Mouse (Mus musculus): ENCODE measurements around the gene Itpr3. TPM values are rescaled to one million over a fixed set of nuclear protein-coding genes. Genes with fewer than 3 reads are reported as not detected.

Gene Itpr3
- polyA plus RNA-seq, 1 experiment from 2014 or later, result 1.3 TPM

Small RNA genes within 50 kb of the gene (microRNA-seq; reads per million reads assigned to microRNA genes)
- not detected for gene Mir7677

Other genes starting within 250 kb of the Itpr3 start
- gene Nkx2-5, start 212.3 kb upstream of the Itpr3 start, polyA plus RNA-seq (2015; fragmentation: Nextera tagmentation; extraction: Ambion mirVana), result not detected in 2 replicates
- gene Kifc5b, start 140.2 kb upstream of the Itpr3 start, polyA plus RNA-seq (2015; fragmentation: Nextera tagmentation; extraction: Ambion mirVana), result 4.2 and 4.4 TPM in 2 replicates
- gene Phf1, start 124.3 kb upstream of the Itpr3 start, polyA plus RNA-seq (2015; fragmentation: Nextera tagmentation; extraction: Ambion mirVana), result 13.6 and 17.7 TPM in 2 replicates
- 145 and 148 TPM in 2 replicates for gene Cuta, start 117.7 kb upstream of the Itpr3 start, polyA plus RNA-seq (2015; fragmentation: Nextera tagmentation; extraction: Ambion mirVana)
- 5.0 and 6.2 TPM in 2 replicates for gene Syngap1, start 116.1 kb upstream of the Itpr3 start, polyA plus RNA-seq (2015; fragmentation: Nextera tagmentation; extraction: Ambion mirVana)
- 18.9 and 20.8 TPM in 2 replicates for gene Zbtb9, start 84.1 kb upstream of the Itpr3 start, polyA plus RNA-seq (2015; fragmentation: Nextera tagmentation; extraction: Ambion mirVana)
- gene Bak1, start 28.3 kb upstream of the Itpr3 start, polyA plus RNA-seq (2015; fragmentation: Nextera tagmentation; extraction: Ambion mirVana), result 2.4 and 3.1 TPM in 2 replicates
- gene Uqcc2, start 76.6 kb downstream of the Itpr3 start, polyA plus RNA-seq (2015; fragmentation: Nextera tagmentation; extraction: Ambion mirVana), result 356 and 378 TPM in 2 replicates
- 0.22 and 0.46 TPM in 2 replicates for gene Ip6k3, start 110.5 kb downstream of the Itpr3 start, polyA plus RNA-seq (2015; fragmentation: Nextera tagmentation; extraction: Ambion mirVana)
- gene Lemd2, start 147.2 kb downstream of the Itpr3 start, polyA plus RNA-seq (2015; fragmentation: Nextera tagmentation; extraction: Ambion mirVana), result 16.5 and 24.0 TPM in 2 replicates

All from midbrain, embryonic 13.5 days (tissue).